Mouse (Mus musculus): Measurements from ENCODE around the gene Dnaaf1.

Gene Dnaaf1

GRCm38 (mm10) chr8:119569881-119570280, 5.2 kb upstream of the Dnaaf1 start:
- in situ Hi-C loops (cut with MboI, MseI) = loop anchor here (10.0 kb wide), 1 partner anchor 925 kb away; no protein-coding TSS in a partner anchor

GRCm38 (mm10) chr8:119571135-119571534, 3.9 kb upstream of the Dnaaf1 start:
- in situ Hi-C loops (cut with MboI, MseI) = no loop called here

GRCm38 (mm10) chr8:119572411-119572810, 2.6 kb upstream of the Dnaaf1 start:
- in situ Hi-C loops (cut with MboI, MseI) = no loop called here

GRCm38 (mm10) chr8:119575366-119575726, 311 bp downstream of the Dnaaf1 start:
- in situ Hi-C loops (cut with MboI, MseI) = no loop called here

GRCm38 (mm10) chr8:119579096-119579495, 4.1 kb downstream of the Dnaaf1 start:
- in situ Hi-C loops (cut with MboI, MseI) = no loop called here

- in situ Hi-C loops (cut with MboI, MseI) = no loop called here
These were observed 5.6 kb downstream of the Dnaaf1 start for GRCm38 (mm10) chr8:119580441-119581161.

- in situ Hi-C loops (cut with MboI, MseI) = no loop called here
These were observed 10.9 kb downstream of the Dnaaf1 start for GRCm38 (mm10) chr8:119585901-119586300.

GRCm38 (mm10) chr8:119588321-119588720, 13.3 kb downstream of the Dnaaf1 start:
- in situ Hi-C loops (cut with MboI, MseI) = no loop called here

- in situ Hi-C loops (cut with MboI, MseI) = no loop called here
These were observed 13.8 kb downstream of the Dnaaf1 start for GRCm38 (mm10) chr8:119588844-119589243.

- in situ Hi-C loops (cut with MboI, MseI) = no loop called here
These were observed 15.3 kb downstream of the Dnaaf1 start for GRCm38 (mm10) chr8:119590348-119590747.

GRCm38 (mm10) chr8:119591456-119591855, 16.4 kb downstream of the Dnaaf1 start:
- in situ Hi-C loops (cut with MboI, MseI) = no loop called here

GRCm38 (mm10) chr8:119603771-119604170, 28.7 kb downstream of the Dnaaf1 start:
- in situ Hi-C loops (cut with MboI, MseI) = loop anchor here (5.0 to 10.0 kb wide), 2 partner anchors 56 to 189 kb away; no protein-coding TSS in a partner anchor

- in situ Hi-C loops (cut with MboI, MseI) = loop anchor here (5.0 to 10.0 kb wide), 2 partner anchors 57 to 190 kb away; no protein-coding TSS in a partner anchor
These were observed 29.4 kb downstream of the Dnaaf1 start for GRCm38 (mm10) chr8:119604398-119604803.

GRCm38 (mm10) chr8:119604996-119605395, 30.0 kb downstream of the Dnaaf1 start, which contains the start of gene Taf1c:
Gene Taf1c (minus strand): TSS chr8:119605222.
- in situ Hi-C loops (cut with MboI, MseI) = loop anchor here (5.0 to 10.0 kb wide), 2 partner anchors 58 to 190 kb away; no protein-coding TSS in a partner anchor

- in situ Hi-C loops (cut with MboI, MseI) = loop anchor here (10.0 kb wide), 1 partner anchor 191 kb away; no protein-coding TSS in a partner anchor
These were observed 31.2 kb downstream of the Dnaaf1 start for GRCm38 (mm10) chr8:119606224-119606623.

- in situ Hi-C loops (cut with MboI, MseI) = no loop called here
These were observed 37.4 kb downstream of the Dnaaf1 start, which contains the start of gene Adad2 for GRCm38 (mm10) chr8:119612471-119612870. Gene Adad2 (plus strand): TSS chr8:119612747.

- in situ Hi-C loops (cut with MboI, MseI) = no loop called here
These were observed 40.1 kb downstream of the Dnaaf1 start for GRCm38 (mm10) chr8:119615096-119615495.

- in situ Hi-C loops (cut with MboI, MseI) = no loop called here
These were observed 41.3 kb downstream of the Dnaaf1 start for GRCm38 (mm10) chr8:119616358-119616757.

GRCm38 (mm10) chr8:119616811-119617210, 41.8 kb downstream of the Dnaaf1 start:
- in situ Hi-C loops (cut with MboI, MseI) = no loop called here

GRCm38 (mm10) chr8:119617586-119617985, 42.6 kb downstream of the Dnaaf1 start:
- in situ Hi-C loops (cut with MboI, MseI) = no loop called here

GRCm38 (mm10) chr8:119618887-119619286, 43.9 kb downstream of the Dnaaf1 start:
- in situ Hi-C loops (cut with MboI, MseI) = no loop called here

GRCm38 (mm10) chr8:119620116-119620840, 45.2 kb downstream of the Dnaaf1 start:
- in situ Hi-C loops (cut with MboI, MseI) = no loop called here
